28 mouse cellular contexts compared by ENCODE assay signal in genomic region chr9:29578226-29578625, GRCm38 (mm10).
DNase-seq lines count a peak whose midpoint lies in the region; ATAC-seq and TF ChIP-seq lines count a peak whose summit lies in the region.
"Had no signal": no experiment of that assay in that cellular context is flagged by ENCODE, and none has a peak within 500 bp of the region (broad histone marks: within the 10 kb centered on the region; RNA-seq: fewer than 3 reads in every experiment).

No protein-coding gene starts in this region.

- H3K4me2 ChIP-seq in hindbrain, postnatal 0 days (ENCODE audit: low read depth, low read length), result no peak overlapping the region
- no peak overlapping the region for H3K4me2 ChIP-seq in hindbrain, embryonic 13.5 days
- H3K4me2 ChIP-seq: embryonic facial prominence, embryonic 13.5 days; forebrain, embryonic 12.5 days; forebrain, embryonic 15.5 days; heart, embryonic 12.5 days; heart, embryonic 15.5 days had no signal

- H3K9ac ChIP-seq in hindbrain, postnatal 0 days (replicated peaks; ENCODE audit: low read length), result no peak overlapping the region
- no peak overlapping the region for H3K9ac ChIP-seq in hindbrain, embryonic 13.5 days
- H3K9ac ChIP-seq: embryonic facial prominence, embryonic 13.5 days; forebrain, embryonic 12.5 days; forebrain, embryonic 15.5 days; heart, embryonic 12.5 days; heart, embryonic 15.5 days had no signal

- H3K27me3 ChIP-seq in hindbrain, postnatal 0 days (ENCODE audit: insufficient read depth, low read length), result no peaks in the 10 kb centered on the region
- H3K27me3 ChIP-seq in hindbrain, embryonic 13.5 days, result no peaks in the 10 kb centered on the region
- H3K27me3 ChIP-seq: embryonic facial prominence, embryonic 13.5 days; forebrain, embryonic 12.5 days; forebrain, embryonic 15.5 days; heart, embryonic 12.5 days; heart, embryonic 15.5 days had no signal

- 56% methylated on average over 11 of the region's 11 CpGs for WGBS in hindbrain, postnatal 0 days
- 69% methylated on average over 11 of the region's 11 CpGs for WGBS in hindbrain, embryonic 13.5 days

- peaks cover 4% of the 10 kb centered on the region; the same call in 1 of the 2 replicates for H3K4me1 ChIP-seq in hindbrain, postnatal 0 days (ENCODE audit: insufficient read depth, low read length)
- peaks cover 14% of the 10 kb centered on the region for H3K4me1 ChIP-seq in hindbrain, embryonic 13.5 days (replicated peaks)
- H3K4me1 ChIP-seq: embryonic facial prominence, embryonic 10.5 days; embryonic facial prominence, embryonic 13.5 days; heart, embryonic 12.5 days; heart, embryonic 15.5 days had no signal

- DNase-seq in cerebellum, postnatal 10 days, result peak; percentile 43 to 50
- DNase-seq in cerebellum, adult 8-10 months, result no peak
- DNase-seq in hindbrain, postnatal 0 days (ENCODE audit: low spot score), result no peak
- peak; percentile 29 for DNase-seq in right cerebral cortex, adult 18-20 months
- DNase-seq in right cerebral cortex, postnatal 25 days, result no peak
- DNase-seq: adrenal gland, adult 2 months; adrenal gland, postnatal 14 days; cerebellum, adult 18-20 months; cerebellum, postnatal 36 days; embryo, embryonic 11 days; gastrocnemius, adult 2 months; gastrocnemius, postnatal 14 days; heart, adult 18-20 months; heart, postnatal 10 days; heart, postnatal 36 days; kidney, adult 18-20 months had no signal

- H3K36me3 ChIP-seq in hindbrain, postnatal 0 days (ENCODE audit: insufficient read depth, low read length), result no peaks in the 10 kb centered on the region
- no peaks in the 10 kb centered on the region for H3K36me3 ChIP-seq in hindbrain, embryonic 13.5 days
- H3K36me3 ChIP-seq: embryonic facial prominence, embryonic 10.5 days; embryonic facial prominence, embryonic 13.5 days; forebrain, embryonic 12.5 days; forebrain, embryonic 15.5 days; heart, embryonic 12.5 days; heart, embryonic 15.5 days had no signal

- no peak overlapping the region for H3K4me3 ChIP-seq in hindbrain, postnatal 0 days (ENCODE audit: low read length)
- no peak overlapping the region for H3K4me3 ChIP-seq in hindbrain, embryonic 13.5 days
- H3K4me3 ChIP-seq: embryonic facial prominence, embryonic 10.5 days; embryonic facial prominence, embryonic 13.5 days; erythroblast, embryonic 14.5 days; forebrain, embryonic 12.5 days; forebrain, embryonic 15.5 days; gastrocnemius, adult 2 months; heart, embryonic 12.5 days; heart, embryonic 15.5 days had no signal

- H3K9me3 ChIP-seq in hindbrain, postnatal 0 days (ENCODE audit: low read length), result no peaks in the 10 kb centered on the region
- no peaks in the 10 kb centered on the region for H3K9me3 ChIP-seq in hindbrain, embryonic 13.5 days
- H3K9me3 ChIP-seq: embryonic facial prominence, embryonic 10.5 days; embryonic facial prominence, embryonic 13.5 days; forebrain, embryonic 12.5 days; forebrain, embryonic 15.5 days; heart, embryonic 12.5 days; heart, embryonic 15.5 days had no signal

- TF ChIP-seq CTCF in hindbrain, postnatal 0 days (IDR thresholded peaks at IDR 0.05; ENCODE audit: low read depth), result no peak

- 0 out of 2 replicates have a peak overlapping the region, but pooled peaks have one; percentile 15 for H3K27ac ChIP-seq in hindbrain, postnatal 0 days
- H3K27ac ChIP-seq in hindbrain, embryonic 13.5 days, result no peak overlapping the region
- H3K27ac ChIP-seq: embryonic facial prominence, embryonic 10.5 days; embryonic facial prominence, embryonic 13.5 days; forebrain, embryonic 12.5 days; forebrain, embryonic 15.5 days; gastrocnemius, adult 2 months; heart, embryonic 15.5 days had no signal

- no peak for ATAC-seq in hindbrain, postnatal 0 days
- ATAC-seq in hindbrain, embryonic 13.5 days (ENCODE audit: low FRiP score), result no peak
- ATAC-seq: CD4-positive, CD25-positive, alpha-beta regulatory T cell, adult 4 months; forebrain, embryonic 15.5 days; hindbrain, embryonic 16.5 days; inflammation-experienced regulatory T-cells, adult 6 months; intestine, embryonic 16.5 days had no signal

Comparison
In these comparisons a context has a peak if more than half of its experiments do, and no peak if none do; other contexts are left out.
1. DNase-seq: peak in cerebellum, postnatal 10 days (2 of 2) and right cerebral cortex, adult 18-20 months (single experiment); none in cerebellum, adult 8-10 months (single experiment), hindbrain, postnatal 0 days (single experiment) and right cerebral cortex, postnatal 25 days (single experiment).